Mouse (Mus musculus): ENCODE measurements around the gene Reln.

DNA sequence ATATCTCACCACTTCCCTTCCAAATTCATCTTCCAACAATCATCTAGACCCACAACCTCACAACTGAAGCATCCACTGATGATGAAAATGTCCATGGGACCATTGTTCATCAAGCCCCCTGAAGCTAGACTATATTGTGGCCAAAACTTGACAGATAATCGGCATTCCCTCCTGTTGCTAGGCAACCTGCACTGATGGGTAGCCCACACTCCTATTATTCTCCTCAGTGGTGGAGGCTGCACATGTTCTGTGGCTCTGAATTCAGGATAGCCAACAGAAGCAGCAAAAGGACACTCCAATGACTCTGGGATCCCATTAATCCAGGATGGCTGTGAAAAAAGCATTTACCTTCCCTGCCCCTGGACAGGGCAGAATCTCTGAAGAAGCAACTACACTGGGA lies 40.8 kb downstream of the Reln start:
- TF ChIP-seq CTCF (IDR thresholded peaks at IDR 0.05; ENCODE audit: borderline replicate concordance, insufficient read depth, low read length) (no peak), POLR2A (IDR thresholded peaks at IDR 0.05; ENCODE audit: low read depth, low read length) (no peak)
